Mouse (Mus musculus) CD8-positive naive resting alpha-beta T cell, adult 2 months (primary cell): ENCODE results near the gene Rasal2.

Experiments used
- DNase-seq, 2 experiments: peaks; one replicate each; pipeline ENCODE4 v3.0.0; 2022; ENCODE audit warnings: low read depth in 2 of 2, low spot score in 2 of 2

The Rasal2 gene

DNA sequence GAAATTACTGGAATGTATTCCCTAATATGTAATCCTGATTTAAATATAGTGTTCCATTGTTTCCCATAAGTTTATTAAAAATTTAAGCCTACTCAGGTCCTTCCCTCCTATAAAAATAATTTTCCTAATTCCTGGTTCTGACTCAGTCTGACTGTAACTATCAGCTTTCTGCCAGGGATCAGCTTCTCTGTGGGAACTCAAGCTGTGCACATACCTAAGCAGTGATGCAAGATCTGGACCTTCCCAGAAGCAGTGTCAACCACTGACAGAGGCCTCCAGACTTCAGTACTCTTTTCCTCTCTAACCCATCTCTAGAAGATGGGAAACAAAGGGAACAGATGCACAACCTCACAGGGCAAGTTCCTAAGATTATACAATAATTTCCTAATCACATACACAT is 68.9 kb downstream of the Rasal2 start:
- DNase-seq = no peak

DNA sequence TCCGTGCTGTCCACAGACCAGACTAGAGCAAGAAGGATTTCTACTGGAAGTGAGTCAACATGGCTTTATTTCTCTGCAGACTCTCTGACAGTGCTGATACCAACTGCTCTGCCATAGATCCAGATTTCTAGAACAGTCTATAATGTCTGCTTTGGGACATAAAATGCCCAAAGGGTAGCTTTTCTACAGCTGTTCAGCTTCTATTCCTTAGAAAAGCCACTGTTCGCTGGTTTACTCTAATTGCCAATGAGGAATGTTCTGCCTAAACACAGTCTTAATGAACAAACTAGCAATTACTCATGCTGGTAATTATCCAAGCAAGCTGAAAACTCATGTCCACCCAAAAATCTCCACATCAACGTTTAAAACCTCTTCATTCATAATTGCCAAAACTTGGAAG is 77.6 kb downstream of the Rasal2 start:
- no peak for DNase-seq

DNA sequence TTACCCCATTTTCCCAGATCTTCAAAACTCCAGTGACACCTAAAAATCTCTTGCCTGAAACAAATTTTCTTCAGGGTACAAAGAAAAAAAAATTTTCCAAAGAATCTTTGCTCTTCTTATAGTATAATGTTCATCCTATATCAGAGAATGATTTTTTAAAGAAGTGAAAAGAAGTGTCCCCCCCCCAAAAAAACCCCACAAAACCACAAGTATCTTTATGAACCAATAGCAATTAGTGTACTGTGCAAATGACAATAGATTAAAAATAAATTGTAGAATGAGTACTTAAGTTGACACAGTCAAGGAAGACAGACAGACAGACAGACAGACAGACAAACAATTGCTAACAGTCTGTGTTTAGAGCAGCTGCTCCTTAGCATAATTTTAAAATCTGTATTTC is 84.3 kb downstream of the Rasal2 start:
- no peak for DNase-seq

DNA sequence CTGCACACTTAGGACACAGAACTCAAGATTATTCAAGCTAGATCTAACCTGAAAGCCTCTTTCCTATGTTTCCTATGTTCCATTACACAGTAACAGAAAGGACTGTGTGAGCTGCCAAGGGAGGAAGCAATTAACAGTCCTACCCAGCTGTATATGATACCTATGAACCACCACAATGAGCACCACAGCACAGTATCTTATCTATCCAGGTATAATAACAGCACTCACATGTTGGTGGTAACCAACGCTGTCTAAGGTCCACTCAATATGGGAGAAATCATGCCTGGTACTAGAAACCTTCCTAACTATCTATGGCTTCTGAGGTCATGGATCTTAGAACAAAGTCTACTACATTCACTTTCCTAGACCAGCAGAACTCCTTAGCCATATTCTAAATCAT is 89.3 kb downstream of the Rasal2 start:
- no peak for DNase-seq

DNA sequence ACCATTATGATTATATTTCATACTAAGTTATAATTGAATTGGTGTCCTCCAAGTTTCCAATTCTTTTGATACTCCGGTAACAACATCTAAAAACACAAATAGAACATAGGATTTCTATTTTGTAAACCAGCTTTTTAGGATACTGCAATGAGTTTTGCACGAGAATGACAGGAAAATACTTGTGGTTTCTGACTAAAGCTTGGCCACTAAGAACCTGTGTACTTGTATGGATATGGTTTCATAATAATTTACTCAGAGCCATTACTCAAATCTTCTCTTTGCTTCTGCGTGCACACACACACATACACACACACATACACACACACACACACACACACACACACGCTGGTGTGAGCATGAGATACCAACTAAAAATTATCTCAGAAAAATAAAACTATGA is 93.5 kb downstream of the Rasal2 start:
- no peak for DNase-seq

DNA sequence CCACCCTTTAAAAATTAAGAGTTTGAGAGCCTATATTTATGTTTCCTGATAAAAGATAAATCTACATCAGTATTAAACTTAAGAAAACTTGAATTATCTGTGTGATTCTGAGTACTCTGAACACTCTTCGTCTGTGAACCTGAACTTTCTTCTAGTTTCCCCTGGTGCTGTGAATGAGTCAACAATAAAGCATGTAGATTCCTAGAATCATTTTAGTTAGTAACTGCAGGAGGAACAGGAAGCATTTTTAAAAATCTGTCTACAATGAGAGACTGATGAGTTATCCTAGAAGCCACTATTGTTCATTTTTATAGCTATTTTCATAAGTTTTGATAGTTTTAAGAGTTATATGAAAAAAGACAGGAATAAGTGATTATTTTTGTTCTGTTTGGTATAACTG is 111.1 kb downstream of the Rasal2 start:
- DNase-seq = no peak

DNA sequence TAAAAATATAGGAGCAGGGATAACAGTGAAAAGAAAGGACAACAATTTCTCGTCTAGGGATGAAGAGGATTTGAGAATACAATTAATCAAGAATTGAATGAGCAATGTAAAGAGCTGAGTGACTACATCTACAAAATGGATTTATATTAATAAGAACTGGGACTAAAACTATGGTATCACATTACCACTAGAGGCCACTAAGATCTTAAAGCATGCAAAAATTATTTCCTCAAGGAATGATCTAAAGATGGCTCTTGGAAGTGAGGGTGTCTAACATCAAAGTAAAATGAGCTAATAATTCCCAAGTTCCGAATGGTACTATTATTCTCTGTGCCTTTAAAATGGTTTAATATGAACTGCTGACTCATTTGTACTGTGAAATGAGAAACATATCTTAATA is 112.8 kb downstream of the Rasal2 start:
- no peak for DNase-seq

DNA sequence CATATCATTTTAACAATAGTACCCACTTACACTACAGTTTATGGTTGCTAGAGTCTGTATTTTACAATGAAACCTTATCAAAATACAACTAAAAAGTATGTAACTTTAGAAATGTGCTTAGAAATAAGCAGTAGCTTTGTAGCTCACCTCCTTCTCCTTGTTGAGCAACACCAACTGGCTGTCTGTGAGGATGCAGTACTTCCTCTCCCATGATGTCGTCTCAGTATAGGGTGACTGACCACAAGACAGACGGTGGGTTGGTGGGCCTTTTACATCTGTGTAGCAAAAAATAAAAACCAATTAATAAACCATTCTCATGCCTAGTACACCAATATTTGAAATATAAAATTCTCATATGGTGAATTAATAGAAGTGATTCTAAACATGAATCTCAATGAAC is 113.4 kb downstream of the Rasal2 start:
- DNase-seq = no peak

DNA sequence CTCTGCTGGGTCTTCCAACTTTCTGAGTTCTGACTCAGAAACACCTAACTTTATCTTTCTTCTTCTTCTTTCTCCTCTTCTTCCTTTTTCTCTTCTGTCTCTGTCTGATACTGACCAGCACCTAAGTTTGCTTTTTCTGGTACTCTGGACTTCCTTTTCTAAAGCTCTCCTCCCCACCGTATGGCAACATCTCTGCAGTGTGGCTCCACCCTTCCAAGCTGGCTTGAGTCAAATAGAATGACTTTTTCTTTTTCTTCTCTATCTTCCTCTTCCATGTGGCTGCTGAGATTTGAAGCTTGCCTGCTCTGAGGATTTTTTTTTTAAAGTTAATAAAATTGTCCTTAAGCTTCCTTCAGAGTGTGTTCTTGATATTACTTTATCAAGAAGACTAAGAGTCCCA is 115.3 kb downstream of the Rasal2 start:
- no peak for DNase-seq

DNA sequence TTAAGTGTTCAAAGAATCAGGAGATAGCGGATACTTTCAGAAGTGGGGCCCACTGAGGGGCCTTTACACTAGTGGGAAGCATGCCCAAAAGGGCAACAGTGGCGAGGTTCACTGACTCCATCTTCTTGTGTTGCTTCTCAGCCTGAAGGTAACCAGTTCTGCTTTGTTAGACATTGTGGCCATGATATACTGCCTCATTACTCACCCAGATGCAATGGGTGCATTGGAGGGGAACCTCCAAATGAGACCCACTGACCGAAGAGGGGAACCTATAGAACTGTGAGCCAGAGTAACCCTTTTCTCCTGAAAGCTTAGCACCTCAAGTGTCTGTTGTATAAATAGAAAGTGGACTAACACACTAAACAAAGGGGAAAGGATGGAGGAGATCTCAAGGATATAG is 116.5 kb downstream of the Rasal2 start:
- no peak for DNase-seq

DNA sequence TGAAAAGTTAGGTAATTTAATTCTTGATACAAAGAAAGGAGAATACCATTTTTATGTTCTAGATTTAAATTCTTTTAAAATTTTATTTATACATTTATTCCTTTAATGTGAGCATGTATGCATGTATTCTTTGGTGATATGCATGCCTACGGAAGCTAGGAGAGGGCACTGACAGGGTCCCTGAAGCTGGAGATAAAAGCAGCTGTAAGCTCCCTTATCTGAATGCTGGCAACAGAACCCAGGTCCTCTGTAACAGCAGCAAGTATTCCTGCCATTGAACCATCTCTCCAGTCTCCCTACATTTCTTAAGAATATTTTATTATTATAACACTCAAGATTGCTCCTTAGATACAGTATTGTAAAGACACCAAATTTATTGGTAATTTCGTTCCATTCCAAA is 122.2 kb downstream of the Rasal2 start:
- no peak for DNase-seq

DNA sequence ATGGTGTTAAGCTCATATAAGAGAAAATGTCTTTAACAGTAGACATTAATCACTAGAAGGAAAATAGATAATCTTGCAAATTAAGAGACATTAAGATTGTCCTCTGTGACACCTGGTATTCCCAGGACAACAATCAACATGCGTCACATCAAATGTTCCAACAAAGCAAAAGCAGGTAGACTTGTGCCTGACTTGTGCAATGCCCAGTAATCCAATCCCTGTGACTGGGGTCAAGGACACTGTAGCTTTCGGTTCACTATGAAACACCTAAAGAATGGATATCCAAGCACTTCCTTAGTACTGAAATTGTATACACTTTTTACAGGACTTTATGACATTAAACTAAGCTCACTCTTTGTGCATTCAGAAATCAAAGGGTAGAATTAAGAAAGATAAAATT is 123.1 kb downstream of the Rasal2 start:
- DNase-seq = no peak

DNA sequence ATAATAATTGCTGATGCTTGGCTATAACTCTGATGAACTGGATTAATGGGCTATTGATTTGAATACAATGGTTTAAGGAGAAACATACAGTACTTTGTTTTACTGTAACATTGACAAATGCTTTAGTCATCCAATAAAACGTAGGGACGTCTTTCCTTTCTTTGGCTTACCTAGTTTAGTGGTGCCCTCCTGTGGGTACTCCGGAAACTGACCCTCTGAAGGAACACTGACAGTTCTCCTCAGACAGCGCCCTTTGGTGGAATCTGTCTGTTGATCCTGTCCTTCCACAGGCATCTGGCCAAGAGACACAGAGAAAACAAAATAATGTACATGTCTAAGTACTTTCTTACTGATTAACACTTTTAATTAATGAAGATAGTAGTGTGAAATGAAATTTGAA is 125.8 kb downstream of the Rasal2 start:
- DNase-seq = no peak

DNA sequence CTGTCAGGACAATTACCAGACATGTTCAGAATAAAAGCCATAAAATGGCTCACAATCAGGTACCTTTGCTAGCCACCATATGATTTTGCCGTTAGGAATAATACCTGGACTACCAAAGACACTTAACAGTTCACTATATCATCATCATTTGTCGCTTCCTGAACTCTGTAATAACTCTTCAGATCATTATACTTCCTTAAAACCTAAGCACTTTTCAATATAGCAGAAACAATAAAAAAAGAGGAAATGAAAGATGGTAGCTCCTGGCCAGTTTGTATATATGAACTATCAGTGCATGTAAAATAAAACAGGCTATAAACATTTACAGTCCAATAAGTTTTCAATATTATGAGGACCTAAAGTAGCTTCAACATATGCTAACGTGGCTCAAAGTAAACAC is 127.0 kb downstream of the Rasal2 start:
- DNase-seq = no peak

DNA sequence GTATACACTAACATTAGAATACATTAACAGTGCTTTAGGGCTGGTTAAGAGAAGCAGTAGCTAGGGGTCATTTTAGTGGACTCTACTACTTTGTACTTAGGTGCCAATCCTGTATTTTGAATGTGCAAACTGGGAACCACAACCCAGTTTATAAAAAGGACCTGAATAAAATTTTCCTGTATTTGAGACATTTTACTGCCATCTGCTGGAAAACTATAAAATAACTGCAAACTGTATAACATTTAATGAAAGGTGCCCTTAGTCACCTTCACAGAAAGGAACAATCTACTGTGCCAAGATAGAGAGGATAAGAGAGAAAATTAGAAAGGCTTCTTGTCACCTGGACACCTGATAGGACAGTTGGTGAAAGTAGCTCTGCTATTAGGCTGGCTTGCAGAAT is 131.6 kb downstream of the Rasal2 start:
- no peak for DNase-seq

DNA sequence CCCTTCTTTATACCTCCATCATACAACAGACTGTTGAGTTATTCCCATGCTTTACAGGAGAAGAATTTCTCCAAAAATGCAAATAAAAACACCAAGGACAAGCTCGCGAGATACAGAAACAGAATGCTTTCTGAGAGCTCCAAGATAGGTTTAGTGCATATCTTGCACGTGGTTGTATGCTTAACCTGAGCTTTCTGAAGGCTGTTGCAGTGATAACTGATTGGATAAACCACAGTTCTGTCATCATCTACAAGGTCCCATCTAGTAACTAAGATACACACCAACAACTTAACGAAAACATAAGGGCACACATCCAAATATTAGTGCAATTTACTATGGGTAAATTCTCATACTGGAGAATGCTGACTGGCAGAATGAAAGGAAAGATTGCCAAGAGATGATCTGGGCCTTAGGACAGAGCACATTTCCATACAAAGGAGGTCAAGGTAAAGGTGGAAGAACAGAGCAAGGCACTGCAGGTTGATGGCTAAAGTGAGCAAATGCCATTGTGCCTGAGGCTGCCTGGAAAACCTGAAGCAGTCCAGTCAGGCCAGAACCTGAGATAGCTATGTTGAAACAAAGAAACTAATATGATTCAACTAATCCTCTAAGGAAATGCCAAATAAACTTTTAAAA is 136.6 kb downstream of the Rasal2 start:
- DNase-seq = no peak

DNA sequence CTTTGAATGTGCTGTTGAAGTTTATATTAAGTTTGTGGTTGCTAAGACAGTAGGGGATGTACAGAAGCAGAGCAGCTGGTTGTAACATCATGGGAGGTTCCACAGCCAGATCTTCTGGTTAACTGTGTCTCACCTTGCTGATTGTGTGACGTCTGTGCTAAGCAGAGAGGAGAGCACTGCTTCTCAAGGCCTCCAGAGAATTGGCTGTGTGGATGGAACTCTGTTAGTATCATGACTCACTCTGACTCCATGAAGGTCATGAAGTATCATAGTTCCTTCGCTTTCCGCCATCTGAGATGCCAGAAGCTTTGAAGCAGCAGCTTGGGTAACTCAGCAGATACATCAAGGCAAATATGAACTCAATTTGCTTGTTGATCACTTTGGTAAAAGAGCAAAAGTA is 144.5 kb downstream of the Rasal2 start:
- DNase-seq = no peak

DNA sequence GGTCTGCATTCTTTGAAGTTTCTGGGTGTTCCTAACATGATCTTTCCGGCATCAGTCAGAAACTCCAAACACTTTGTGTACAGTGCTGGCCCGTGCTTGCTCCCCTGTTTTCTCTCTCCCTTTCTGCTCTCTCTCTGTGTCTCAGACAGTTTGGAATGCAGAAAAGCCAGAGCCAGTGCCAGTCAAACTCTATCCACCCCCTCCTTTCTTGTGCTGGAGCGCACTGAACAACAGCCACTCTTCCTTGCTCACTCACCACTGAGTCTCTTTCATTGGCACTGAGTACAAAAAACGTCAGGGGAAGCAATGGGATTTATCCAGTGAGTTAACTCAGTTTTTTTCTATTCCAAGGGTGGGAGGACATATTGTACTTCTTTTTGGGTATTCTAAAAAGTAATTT is 155.8 kb downstream of the Rasal2 start:
- no peak for DNase-seq

DNA sequence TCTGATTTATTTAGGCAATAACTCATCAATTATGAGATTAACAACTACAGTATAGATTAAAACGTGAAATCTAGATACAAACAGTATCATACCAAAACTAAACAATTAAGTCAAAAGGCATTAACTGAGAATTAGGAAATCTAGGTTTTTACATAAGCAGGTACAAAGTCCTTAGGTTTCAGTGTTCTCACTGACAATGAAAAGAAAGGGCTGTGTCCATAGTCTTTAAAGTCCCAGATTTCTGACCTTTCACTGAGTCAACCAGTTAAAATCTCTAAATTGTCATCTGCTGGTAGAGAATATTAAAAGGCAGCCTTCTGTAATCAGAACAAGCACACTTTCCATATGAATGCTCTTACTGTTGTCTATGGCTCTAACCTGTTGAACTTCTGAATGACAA is 156.6 kb downstream of the Rasal2 start:
- no peak for DNase-seq

DNA sequence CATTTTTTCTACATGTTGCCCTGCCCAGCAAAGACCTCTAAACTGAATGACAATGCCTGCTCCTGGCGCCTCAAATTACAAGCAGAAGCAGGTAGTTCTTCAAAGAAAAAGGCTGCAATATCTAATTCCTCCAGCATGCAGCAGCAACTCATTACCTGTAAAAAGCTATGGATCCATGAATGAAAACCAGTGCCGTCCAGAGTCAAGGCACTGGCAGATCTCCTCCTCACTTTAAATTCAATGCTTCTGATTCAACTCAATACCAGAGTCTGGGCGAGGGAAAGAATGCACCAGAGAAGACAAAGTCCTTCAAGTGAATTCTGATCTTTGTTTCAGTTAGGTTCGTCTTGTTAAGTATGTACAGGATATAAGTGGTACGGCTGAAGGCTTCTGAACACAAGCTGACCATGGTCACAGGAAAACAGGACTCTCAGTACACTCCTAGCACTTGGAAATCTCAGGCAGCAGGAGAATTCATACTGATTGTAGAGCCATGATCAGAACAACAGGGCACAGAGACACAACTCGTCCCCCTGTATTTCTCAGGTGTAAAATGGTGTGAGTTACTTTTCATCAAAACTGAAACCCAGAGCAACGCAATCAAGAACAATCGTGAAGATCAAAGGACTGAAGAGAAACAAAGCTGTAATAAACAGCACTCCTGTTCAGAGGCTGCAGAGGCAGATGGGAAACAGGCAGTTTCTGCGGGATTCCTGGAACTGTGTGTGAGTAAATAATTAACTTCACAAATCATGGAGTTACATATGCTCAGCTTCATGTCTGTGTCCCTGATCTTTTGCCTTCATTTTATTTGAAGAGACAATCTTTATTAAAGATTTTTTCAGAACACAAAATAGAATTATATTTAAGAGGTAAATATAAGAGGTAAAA is 158.6 kb downstream of the Rasal2 start:
- DNase-seq = no peak

DNA sequence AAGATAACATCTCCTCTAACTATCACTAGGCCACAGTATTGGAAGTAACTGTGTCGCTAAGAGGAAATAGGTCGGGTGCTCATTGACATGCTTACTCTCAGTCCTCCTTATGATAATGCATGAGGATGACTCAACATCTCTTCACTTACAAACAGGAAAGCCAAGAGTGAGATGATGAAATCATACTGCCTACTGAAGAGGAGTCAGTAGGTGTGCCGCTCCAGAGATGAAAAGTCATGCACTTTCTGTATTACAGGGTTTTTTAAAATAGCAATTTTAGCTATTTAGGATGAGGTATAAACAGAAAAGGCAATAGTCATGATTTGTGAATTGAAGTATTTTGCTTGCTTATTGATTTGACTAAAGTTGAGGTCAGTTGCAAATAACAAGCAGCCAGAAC is 164.3 kb downstream of the Rasal2 start:
- no peak for DNase-seq

DNA sequence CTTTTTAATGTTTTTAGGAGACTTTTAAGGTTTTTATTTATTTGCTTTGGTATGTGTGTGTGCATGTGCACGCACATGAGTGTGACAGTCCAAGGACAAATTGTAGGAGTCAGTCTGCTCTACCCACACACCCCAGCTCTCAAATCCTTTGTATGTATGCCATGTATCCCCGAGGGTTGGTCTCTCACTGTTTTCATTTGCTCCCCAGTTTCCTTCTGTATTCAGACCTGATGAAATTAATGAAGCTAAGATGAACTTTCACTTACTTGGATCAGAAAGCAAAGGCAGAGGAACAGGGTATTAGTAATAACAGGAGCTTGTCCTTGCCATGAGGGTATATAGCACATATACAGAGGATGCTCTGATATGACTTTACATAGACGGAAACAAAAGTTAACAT is 165.1 kb downstream of the Rasal2 start:
- no peak for DNase-seq

DNA sequence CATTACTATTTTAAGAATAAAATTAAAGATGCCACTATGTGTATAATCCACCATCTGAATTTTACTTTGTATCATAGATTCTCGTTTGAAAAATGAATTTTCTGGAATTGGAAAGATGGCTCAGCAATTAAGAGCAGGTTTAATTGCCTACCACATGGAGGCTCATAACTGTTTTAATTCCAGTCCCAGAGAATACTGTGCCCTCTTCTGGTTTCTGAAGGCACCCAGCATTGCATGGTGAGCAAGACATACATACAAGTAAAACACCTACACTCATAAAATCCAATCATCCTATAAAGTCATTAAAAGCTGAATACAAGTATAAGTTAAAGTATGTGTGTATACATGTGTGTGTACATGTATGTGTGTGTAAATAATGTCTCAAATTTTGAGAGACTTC is 165.6 kb downstream of the Rasal2 start:
- no peak for DNase-seq
